Mouse (Mus musculus) intestine, embryonic 14.5 days (tissue): ENCODE measurements around the gene Ostm1. TPM values are rescaled to one million over a fixed set of nuclear protein-coding genes. Genes with fewer than 3 reads are reported as not detected.

ENCODE experiments used
- ATAC-seq: fragments of 200-750 bp; cut with Nextera tagmentation; replicated peaks from 2 replicates; pipeline ENCODE4 v1.8.0; 2017; ENCODE audit warnings: low read depth, moderate number of reproducible peaks, moderate TSS enrichment, moderate library complexity; ENCODE audit not compliant: low FRiP score, low TSS enrichment
- DNase-seq: peaks from one replicate; pipeline ENCODE4 v3.0.0-alpha.2; 2018; ENCODE audit warnings: low spot score
- H3K27ac ChIP-seq: fragments of 300-500 bp; sonication (generic); 2 replicates; pipeline ENCODE4 v1.5.1; 2014; ENCODE audit warnings: low read depth, mild to moderate bottlenecking, control low read depth
- H3K27me3 ChIP-seq: fragments of 300-500 bp; sonication (generic); replicated peaks from 2 replicates; pipeline ENCODE4 v1.6.1; 2014; ENCODE audit warnings: low read length, control low read depth; ENCODE audit not compliant: control insufficient read depth, insufficient read depth
- H3K36me3 ChIP-seq: fragments of 300-500 bp; sonication (generic); 2 replicates; pipeline ENCODE4 v1.6.1; 2014; ENCODE audit warnings: low read length, control low read depth; ENCODE audit not compliant: control insufficient read depth, insufficient read depth
- H3K4me1 ChIP-seq: fragments of 300-500 bp; sonication (generic); replicated peaks from 2 replicates; pipeline ENCODE4 v1.6.1; 2014; ENCODE audit warnings: low read length, control low read depth, mixed read lengths; ENCODE audit not compliant: control insufficient read depth, insufficient read depth
- H3K4me2 ChIP-seq: fragments of 300-500 bp; sonication (generic); 2 replicates; pipeline ENCODE4 v1.6.1; 2014; ENCODE audit warnings: low read length
- H3K4me3 ChIP-seq: fragments of 300-500 bp; sonication (generic); 2 replicates; pipeline ENCODE4 v1.5.1; 2014; ENCODE audit warnings: low read depth, low read length, control low read depth, mixed read lengths
- H3K9ac ChIP-seq: fragments of 300-500 bp; sonication (generic); 2 replicates; pipeline ENCODE4 v1.6.1; 2014; ENCODE audit warnings: mild to moderate bottlenecking, low read length
- H3K9me3 ChIP-seq: fragments of 300-500 bp; sonication (generic); 2 replicates; pipeline ENCODE4 v1.6.1; 2016; ENCODE audit warnings: low read length, control low read depth; ENCODE audit not compliant: control insufficient read depth
- WGBS: fragments of 180-500 bp; shearing (Covaris S2); extraction: QIAGEN DNeasy Blood & Tissue Kit; methylation state at CpG from one replicate; pipeline ENCODE4 v1.1.7; 2014; 5-methylcytosine and 5-hydroxymethylcytosine counted together
- polyA plus RNA-seq: library from polyadenylated mRNA; unstranded; fragments of >200 nt; fragmentation: Nextera tagmentation; extraction: Ambion mirVana; gene quantifications from 2 replicates; pipeline ENCODE4 v1.2.1, GENCODE M21; 2014

Ostm1 gene
- polyA plus RNA-seq, 1 experiment from 2014 or later, result 13.0 TPM

DNA sequence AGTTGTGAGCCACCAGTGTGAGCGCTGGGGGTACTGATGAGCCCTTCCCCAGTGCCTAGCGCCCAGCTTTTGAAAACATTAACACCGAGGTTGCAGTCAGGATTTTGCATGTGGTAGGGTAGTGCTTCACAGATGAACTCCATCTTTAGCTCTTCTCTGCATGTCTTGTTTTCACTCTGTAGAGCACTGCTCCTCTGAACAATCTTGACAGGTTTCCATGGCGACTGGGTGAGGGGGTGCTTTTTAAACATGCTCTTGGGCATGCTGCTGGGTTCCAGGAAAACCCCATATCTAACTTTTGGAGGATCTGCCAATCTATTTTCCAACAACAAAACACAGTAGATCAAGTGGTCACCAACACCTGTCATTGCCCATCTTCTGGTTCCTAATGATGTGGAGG lies 23.1 kb downstream of the Ostm1 start:
- 71% methylated on average over 4 of the region's 4 CpGs for WGBS
- no peaks in the 10 kb centered on the region for H3K36me3 ChIP-seq
- peaks cover 27% of the 10 kb centered on the region for H3K27me3 ChIP-seq
- no peak for ATAC-seq
- H3K4me1 ChIP-seq, result no peaks in the 10 kb centered on the region
- H3K27ac ChIP-seq, result no peak overlapping the region
- no peak overlapping the region for H3K9ac ChIP-seq
- no peak overlapping the region for H3K4me2 ChIP-seq
- H3K4me3 ChIP-seq, result no peak overlapping the region
- DNase-seq, result no peak
- H3K9me3 ChIP-seq, result peaks cover 12% of the 10 kb centered on the region

- H3K27ac ChIP-seq, result no peak overlapping the region
- H3K4me2 ChIP-seq, result no peak overlapping the region
- DNase-seq (no peak), ATAC-seq (no peak)
- H3K36me3 ChIP-seq, result no peaks in the 10 kb centered on the region
- no peak overlapping the region for H3K4me3 ChIP-seq
- H3K4me1 ChIP-seq, result peaks cover 8% of the 10 kb centered on the region
- H3K27me3 ChIP-seq, result peaks cover 81% of the 10 kb centered on the region
- no peak overlapping the region for H3K9ac ChIP-seq
- H3K9me3 ChIP-seq, result 0 out of 2 replicates have a peak, but pooled peaks cover 2% of the 10 kb centered on the region
- 7% methylated on average over 12 of the region's 12 CpGs for WGBS
These were observed 29.5 kb downstream of the Ostm1 start for GRCm38 (mm10) chr10:42613075-42613474.

DNA sequence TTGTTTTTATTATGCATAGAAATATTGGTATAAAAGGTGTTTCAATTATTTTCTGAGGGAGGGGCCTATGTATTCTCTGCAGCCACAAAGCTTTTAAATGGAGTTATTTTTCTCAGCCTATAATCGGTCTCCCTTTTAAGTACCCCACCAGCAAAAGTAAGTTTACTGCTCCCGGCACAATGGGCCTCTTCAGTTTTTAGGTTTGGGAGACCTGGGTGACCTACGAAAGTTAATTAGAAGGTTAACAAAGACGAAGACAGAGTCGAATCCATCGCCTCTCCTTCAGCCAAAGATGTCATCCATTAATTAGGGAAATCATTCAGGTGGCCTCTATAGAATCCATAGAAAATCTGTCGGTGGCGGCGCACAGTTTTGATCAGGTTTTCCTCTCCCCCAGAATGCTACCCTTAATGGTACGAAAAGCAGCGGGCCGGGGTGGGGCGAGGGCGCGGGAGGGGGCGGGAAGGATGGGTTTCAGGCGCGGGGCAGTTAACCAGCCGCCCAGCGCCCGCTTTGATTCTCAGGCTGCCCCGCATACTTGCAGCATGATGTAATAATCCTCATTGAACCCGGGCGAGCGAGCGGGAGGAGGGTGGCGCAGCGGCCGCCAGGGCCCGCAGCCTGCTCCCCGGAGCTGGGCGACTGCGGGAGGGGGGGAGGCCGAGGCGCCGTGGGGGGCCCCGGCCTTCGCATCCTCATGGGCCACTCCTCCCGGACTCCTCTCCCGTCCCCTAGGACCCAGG lies 30.2 kb downstream of the Ostm1 start:
- no peaks in the 10 kb centered on the region for H3K36me3 ChIP-seq

DNA sequence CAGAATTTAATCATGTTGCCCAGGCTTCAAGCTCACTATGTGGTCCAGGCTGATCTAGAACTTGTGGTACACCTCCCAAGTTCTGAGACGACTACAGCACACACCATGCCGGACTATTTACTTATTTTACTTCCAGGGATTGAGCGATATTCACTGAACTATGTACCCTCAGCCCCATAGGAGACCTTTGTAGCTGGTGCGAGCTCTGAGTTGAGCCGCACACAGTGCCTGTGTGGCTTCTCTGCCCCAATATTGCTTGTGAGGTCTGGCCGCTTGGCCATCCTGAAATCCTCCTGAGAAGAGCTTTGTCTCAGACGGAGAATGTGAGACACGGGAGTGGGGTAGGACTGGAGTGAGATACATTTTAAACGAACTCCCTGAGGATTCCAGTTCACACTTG lies 31.1 kb downstream of the Ostm1 start:
- no peak for ATAC-seq
- Histone ChIP-seq H3K27ac (no peak overlapping the region), H3K9me3 (no peaks in the 10 kb centered on the region), H3K4me2 (no peak overlapping the region), H3K4me1 (peaks cover 8% of the 10 kb centered on the region), H3K9ac (no peak overlapping the region), H3K36me3 (no peaks in the 10 kb centered on the region), H3K4me3 (no peak overlapping the region), H3K27me3 (peaks cover 87% of the 10 kb centered on the region)
- no peak for DNase-seq
- WGBS, result 11% methylated on average over 9 of the region's 9 CpGs

More for the DNA sequence above, 30.2 kb downstream of the Ostm1 start:
- H3K27me3 ChIP-seq, result peaks cover 82% of the 10 kb centered on the region
- H3K4me1 ChIP-seq, result peaks cover 8% of the 10 kb centered on the region
- H3K9me3 ChIP-seq, result no peaks in the 10 kb centered on the region
- WGBS, result 1% methylated on average over 31 of the region's 40 CpGs
- peak; percentile 29; the same call in 1 of the 2 replicates for ATAC-seq
- no peak overlapping the region for H3K9ac ChIP-seq
- peak overlapping the region; percentile 68 for H3K4me2 ChIP-seq
- peak overlapping the region; percentile 24 for H3K4me3 ChIP-seq
- H3K27ac ChIP-seq, result no peak overlapping the region
- no peak for DNase-seq

DNA sequence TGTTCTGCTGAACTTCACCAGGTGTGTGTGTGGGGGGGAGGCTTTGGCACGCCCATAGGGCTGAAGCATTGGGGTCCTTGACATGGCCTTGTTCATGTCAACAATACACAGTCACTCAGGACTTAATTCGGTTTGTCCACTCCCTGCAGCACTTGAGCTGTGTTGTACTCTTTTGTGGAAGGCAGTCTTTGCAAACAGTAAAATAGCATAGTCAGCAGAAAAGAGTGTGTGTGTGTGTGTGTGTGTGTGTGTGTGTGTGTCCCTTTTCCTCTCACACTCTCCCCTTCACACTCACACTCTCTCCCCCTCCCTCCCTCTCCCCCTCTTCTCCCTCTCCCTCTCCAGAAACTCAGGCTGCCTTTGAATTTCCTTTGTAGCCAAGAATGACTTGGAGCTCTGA lies 34.7 kb downstream of the Ostm1 start:
- peaks cover 8% of the 10 kb centered on the region for H3K4me1 ChIP-seq
- no peak overlapping the region for H3K4me3 ChIP-seq
- no peak for DNase-seq
- H3K9me3 ChIP-seq, result no peaks in the 10 kb centered on the region
- H3K4me2 ChIP-seq, result no peak overlapping the region
- 49% methylated on average over 2 of the region's 2 CpGs for WGBS
- H3K27ac ChIP-seq, result no peak overlapping the region
- ATAC-seq, result no peak
- H3K36me3 ChIP-seq, result no peaks in the 10 kb centered on the region
- peaks cover 60% of the 10 kb centered on the region for H3K27me3 ChIP-seq
- H3K9ac ChIP-seq, result no peak overlapping the region

DNA sequence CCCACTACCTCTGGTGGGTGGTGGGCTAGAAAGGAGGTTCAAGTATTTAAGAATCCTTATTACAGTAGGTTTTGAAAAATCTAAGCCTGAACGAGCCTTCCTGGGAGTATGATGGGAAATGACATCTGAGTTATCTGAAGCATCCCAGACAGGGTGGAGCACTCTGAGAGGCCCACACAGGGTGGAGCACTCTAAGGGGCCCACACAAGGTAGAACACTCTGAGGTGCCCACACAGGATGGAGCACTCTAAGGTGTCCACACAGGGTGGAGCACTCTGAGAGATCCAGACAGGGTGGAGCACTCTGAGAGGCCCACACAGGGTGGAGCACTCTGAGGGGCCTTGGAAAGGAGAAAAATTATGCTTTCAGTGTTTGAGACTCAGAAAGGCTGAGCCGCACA lies 42.3 kb downstream of the Ostm1 start:
- DNase-seq (no peak), ATAC-seq (no peak)
- Histone ChIP-seq H3K4me1 (no peaks in the 10 kb centered on the region), H3K36me3 (no peaks in the 10 kb centered on the region), H3K4me2 (no peak overlapping the region), H3K9me3 (no peaks in the 10 kb centered on the region), H3K27me3 (peaks cover 48% of the 10 kb centered on the region), H3K4me3 (no peak overlapping the region), H3K27ac (no peak overlapping the region), H3K9ac (no peak overlapping the region)
- 72% methylated on average over 2 of the region's 2 CpGs for WGBS

GRCm38 (mm10) chr10:42630596-42631355 lies 47.2 kb downstream of the Ostm1 start:
- peaks cover 16% of the 10 kb centered on the region for H3K4me1 ChIP-seq
- ATAC-seq (no peak), DNase-seq (no peak)
- H3K36me3 ChIP-seq, result no peaks in the 10 kb centered on the region
- H3K9me3 ChIP-seq, result no peaks in the 10 kb centered on the region
- H3K9ac ChIP-seq, result no peak overlapping the region
- WGBS, result 5% methylated on average over 19 of the region's 19 CpGs
- H3K4me3 ChIP-seq, result no peak overlapping the region
- H3K4me2 ChIP-seq, result no peak overlapping the region
- H3K27ac ChIP-seq, result no peak overlapping the region
- peaks cover 94% of the 10 kb centered on the region for H3K27me3 ChIP-seq

DNA sequence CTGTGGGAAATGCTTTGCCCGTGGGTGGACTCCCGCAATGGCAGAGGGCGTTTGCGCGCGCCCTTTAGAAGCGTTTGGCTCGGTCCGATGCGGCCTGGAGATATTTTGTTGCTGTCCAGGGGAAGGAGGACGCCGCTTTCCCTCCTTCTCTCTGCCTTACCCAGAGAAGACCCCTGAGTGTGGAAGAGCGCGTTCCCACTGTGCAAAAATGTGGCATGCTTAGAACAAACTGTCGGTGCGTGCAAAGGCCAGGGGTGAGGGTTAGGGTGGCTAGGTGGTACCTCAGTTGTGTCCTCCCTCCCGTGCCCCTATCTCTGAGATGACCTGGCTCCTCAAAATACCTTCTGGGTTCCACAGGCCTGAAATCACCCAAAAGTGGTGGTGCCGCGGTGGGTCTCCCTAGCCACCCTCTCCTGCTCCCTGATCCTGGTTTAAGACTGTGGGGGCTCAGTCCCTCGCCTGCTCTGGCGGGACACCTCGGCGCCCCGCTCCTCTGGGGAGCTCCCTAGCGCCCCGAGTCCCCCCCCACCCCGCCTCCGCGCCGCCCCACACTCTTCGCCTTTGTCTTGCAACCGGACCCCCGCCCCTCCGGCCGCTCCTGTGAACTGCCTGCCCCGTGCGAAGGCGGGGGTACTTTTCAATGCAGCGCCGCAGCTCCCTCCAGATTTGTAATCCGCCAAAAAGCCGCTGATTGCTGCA lies 48.3 kb downstream of the Ostm1 start:
- 1% methylated on average over 40 of the region's 42 CpGs for WGBS
- Histone ChIP-seq H3K9me3 (no peaks in the 10 kb centered on the region), H3K4me2 (no peak overlapping the region), H3K27me3 (peaks cover 99% of the 10 kb centered on the region), H3K9ac (no peak overlapping the region), H3K4me3 (peak overlapping the region; percentile 8; the same call in 1 of the 2 replicates), H3K36me3 (no peaks in the 10 kb centered on the region), H3K27ac (no peak overlapping the region), H3K4me1 (peaks cover 16% of the 10 kb centered on the region)
- DNase-seq, result peak; percentile 69
- no peak for ATAC-seq
